Mouse (Mus musculus) intestine, postnatal 0 days (tissue): ENCODE data around the gene Zg16. TPM values are rescaled to one million over a fixed set of nuclear protein-coding genes. Genes with fewer than 3 reads are reported as not detected.
A peak's percentile ranks its signal among the peaks of the same experiment; 100 is the strongest.
"Not testable (repeated sequence)": the region's sequence is repeated elsewhere in the genome, so short reads cannot be mapped to it uniquely, and the experiment has no call there.

ENCODE experiments used
- ATAC-seq: fragments of 200-750 bp; cut with Nextera tagmentation; 2 replicates; pipeline ENCODE4 v1.8.0; 2017; ENCODE audit warnings: mild to moderate bottlenecking, moderate TSS enrichment, moderate library complexity
- H3K27ac ChIP-seq: fragments of 300-500 bp; sonication (generic); 2 replicates; pipeline ENCODE4 v1.5.1; 2014; ENCODE audit warnings: mild to moderate bottlenecking, low read depth, low read length, moderate library complexity
- H3K27me3 ChIP-seq: fragments of 300-500 bp; sonication (generic); replicated peaks from 2 replicates; pipeline ENCODE4 v1.6.1; 2014; ENCODE audit warnings: low read length, mixed read lengths; ENCODE audit not compliant: control insufficient read depth, insufficient read depth
- H3K36me3 ChIP-seq: fragments of 300-500 bp; sonication (generic); 2 replicates; pipeline ENCODE4 v1.6.1; 2014; ENCODE audit warnings: mild to moderate bottlenecking, moderate library complexity; ENCODE audit not compliant: control insufficient read depth, insufficient read depth
- H3K4me1 ChIP-seq: fragments of 300-500 bp; sonication (generic); replicated peaks from 2 replicates; pipeline ENCODE4 v1.6.1; 2014; ENCODE audit warnings: antibody characterized with exemption, low read length, mixed read lengths; ENCODE audit not compliant: control insufficient read depth, insufficient read depth
- H3K4me2 ChIP-seq: fragments of 300-500 bp; sonication (generic); replicated peaks from 2 replicates; pipeline ENCODE4 v1.6.1; 2014; ENCODE audit warnings: low read depth, mild to moderate bottlenecking, moderate library complexity
- H3K4me3 ChIP-seq: fragments of 300-500 bp; sonication (generic); 2 replicates; pipeline ENCODE4 v1.5.1; 2014; ENCODE audit warnings: low read depth, low read length
- H3K9ac ChIP-seq: fragments of 300-500 bp; sonication (generic); 2 replicates; pipeline ENCODE4 v1.6.1; 2014; ENCODE audit warnings: mild to moderate bottlenecking, low read depth, low read length
- H3K9me3 ChIP-seq: fragments of 300-500 bp; sonication (generic); 2 replicates; pipeline ENCODE4 v1.6.1; 2016; ENCODE audit warnings: mixed run types; ENCODE audit not compliant: control insufficient read depth
- CTCF ChIP-seq: sonication (generic); IDR thresholded peaks from 2 replicates; pipeline ENCODE4 v1.5.1; 2016; ENCODE audit warnings: low read depth, mild to moderate bottlenecking, control low read depth, antibody characterized with exemption, moderate library complexity
- WGBS: fragments of 180-500 bp; shearing (Covaris S2); extraction: QIAGEN DNeasy Blood & Tissue Kit; methylation state at CpG from one replicate; pipeline ENCODE4 v1.1.7; 2014; 5-methylcytosine and 5-hydroxymethylcytosine counted together
- polyA plus RNA-seq: library from polyadenylated mRNA; unstranded; fragments of >200 nt; fragmentation: Nextera tagmentation; extraction: Ambion mirVana; gene quantifications from 2 replicates; pipeline ENCODE4 v1.2.1, GENCODE M21; 2015

Gene Zg16
- polyA plus RNA-seq, 1 experiment from 2014 or later = 225 TPM

DNA sequence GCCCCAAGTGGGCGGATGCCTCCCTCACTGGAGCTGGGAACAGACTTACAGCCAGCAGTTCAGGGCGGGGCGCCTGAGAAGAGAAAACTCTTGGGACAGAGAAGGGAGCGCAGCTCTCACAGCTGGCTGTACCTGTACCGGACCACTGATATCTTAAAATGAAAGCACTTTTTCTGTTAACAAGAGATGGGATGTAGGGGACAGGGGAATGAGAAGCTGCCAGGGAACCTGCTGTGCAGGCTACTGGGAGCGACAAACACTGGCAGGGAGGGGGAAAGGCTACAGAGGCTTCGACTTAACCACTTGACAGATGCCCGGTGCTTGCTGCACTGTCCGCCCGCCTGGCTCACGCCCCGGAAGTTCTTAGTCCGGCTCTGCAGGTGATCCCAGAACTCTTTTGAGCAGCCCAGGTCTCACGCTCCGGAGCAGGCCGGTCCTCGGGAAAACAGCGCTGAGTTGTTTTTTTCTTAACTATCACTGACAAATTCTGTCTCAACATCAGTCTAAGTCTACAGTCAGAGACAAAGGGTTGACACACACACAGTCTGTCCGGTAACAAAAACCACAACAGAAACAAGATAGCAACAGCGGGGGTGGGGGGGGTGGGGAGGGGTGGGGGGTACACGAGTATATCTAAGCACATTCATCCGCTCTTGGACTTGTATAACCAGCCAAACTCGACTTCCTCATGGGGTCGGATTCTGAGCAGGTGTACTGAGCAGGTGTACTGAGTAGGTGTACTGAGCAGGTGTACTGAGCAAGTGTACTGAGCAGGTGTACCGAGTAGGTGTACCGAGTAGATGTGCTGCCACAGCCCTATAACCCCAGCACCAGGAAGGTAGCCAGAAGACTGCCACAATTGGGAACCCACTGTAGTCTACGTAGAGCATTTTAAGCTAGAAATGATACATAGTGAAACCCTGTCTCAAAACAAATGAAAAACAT lies 2.0 kb upstream of the Zg16 start:
- Histone ChIP-seq H3K36me3 (no peaks in the 10 kb centered on the region), H3K4me1 (no peaks in the 10 kb centered on the region), H3K27ac (no peak overlapping the region), H3K9ac (no peak overlapping the region), H3K9me3 (no peaks in the 10 kb centered on the region), H3K4me2 (peak overlapping the region; percentile 56), H3K4me3 (no peak overlapping the region), H3K27me3 (no peaks in the 10 kb centered on the region)
- WGBS = 19% methylated on average over 27 of the region's 27 CpGs
- TF ChIP-seq CTCF = no peak
- no peak for ATAC-seq

DNA sequence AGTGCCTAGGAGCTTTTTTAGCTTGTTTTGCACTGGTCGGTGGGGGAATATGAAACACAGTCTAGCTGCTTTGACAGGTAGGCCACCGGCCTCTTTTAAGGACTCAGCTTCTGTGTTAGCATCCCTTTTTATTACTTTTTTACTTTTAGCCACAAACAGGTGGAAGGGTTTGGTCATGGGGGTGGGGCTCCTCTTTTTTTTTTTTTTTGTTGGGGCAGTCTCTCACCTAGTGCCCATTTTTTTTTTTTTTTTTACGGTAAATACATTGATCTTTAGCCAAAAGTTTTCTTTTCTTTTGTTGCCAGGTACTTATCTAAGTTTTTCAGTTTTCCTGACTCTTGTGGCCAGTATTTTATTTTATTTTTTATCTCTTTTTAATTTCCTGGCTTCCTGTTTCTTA lies 955 bp upstream of the Zg16 start:
- no peak overlapping the region for H3K9ac ChIP-seq
- H3K27ac ChIP-seq = no peak overlapping the region
- no peaks in the 10 kb centered on the region for H3K36me3 ChIP-seq
- H3K27me3 ChIP-seq = no peaks in the 10 kb centered on the region
- TF ChIP-seq CTCF = no peak
- no peaks in the 10 kb centered on the region for H3K4me1 ChIP-seq
- ATAC-seq = no peak
- no peak overlapping the region for H3K4me3 ChIP-seq
- WGBS = 84% methylated on average over 3 of the region's 3 CpGs
- no peak overlapping the region for H3K4me2 ChIP-seq
- H3K9me3 ChIP-seq = no peaks in the 10 kb centered on the region

DNA sequence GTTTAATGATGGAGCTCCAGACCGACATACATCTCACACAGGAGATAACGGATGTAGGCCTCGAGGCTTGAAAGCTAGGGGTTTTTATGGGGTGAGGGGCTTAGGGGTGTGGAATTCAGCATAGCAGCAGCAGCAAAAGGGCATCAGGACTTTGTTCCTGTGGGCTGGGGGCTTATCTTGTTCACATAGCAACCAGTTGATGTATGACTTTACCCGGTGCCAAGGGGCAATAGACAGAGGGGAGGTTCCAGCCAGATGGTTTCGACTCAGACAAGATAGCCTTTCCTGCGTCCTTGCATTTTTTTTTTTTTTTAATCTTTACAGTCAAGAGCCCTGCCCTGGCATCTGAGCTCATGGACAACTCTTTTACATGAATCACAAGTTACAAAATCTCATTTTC lies 1.4 kb downstream of the Zg16 start:
- not testable (repeated sequence) for H3K9ac ChIP-seq, ATAC-seq, H3K4me3 ChIP-seq, H3K36me3 ChIP-seq, H3K4me2 ChIP-seq, H3K27ac ChIP-seq, H3K9me3 ChIP-seq, H3K4me1 ChIP-seq, H3K27me3 ChIP-seq
- 34% methylated on average over 6 of the region's 6 CpGs for WGBS

DNA sequence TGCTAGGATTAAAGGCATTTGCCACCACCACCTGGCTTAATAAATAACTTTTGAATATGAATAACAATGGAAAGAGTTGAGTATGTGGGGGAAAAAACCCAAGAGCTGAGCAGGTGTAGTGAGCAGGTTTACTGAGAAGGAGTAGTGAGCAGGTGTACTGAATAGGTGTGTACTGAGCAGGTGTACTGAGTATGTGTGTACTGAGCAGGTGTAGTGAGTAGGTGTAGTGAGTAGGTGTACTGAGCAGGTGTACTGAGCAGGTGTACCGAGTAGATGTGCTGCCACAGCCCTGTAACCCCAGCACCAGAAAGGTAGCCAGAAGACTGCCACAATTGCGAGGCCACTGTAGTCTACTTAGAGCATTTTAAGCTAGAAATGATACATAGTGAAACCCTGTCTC lies 2.3 kb downstream of the Zg16 start:
- Histone ChIP-seq H3K4me2 (no peak overlapping the region), H3K9ac (no peak overlapping the region), H3K9me3 (no peaks in the 10 kb centered on the region), H3K4me3 (no peak overlapping the region), H3K36me3 (no peaks in the 10 kb centered on the region), H3K27ac (no peak overlapping the region), H3K4me1 (no peaks in the 10 kb centered on the region), H3K27me3 (no peaks in the 10 kb centered on the region)
- no peak for TF ChIP-seq CTCF
- ATAC-seq = 0 out of 2 replicates have a peak, but pooled peaks have one; percentile 41
- 70% methylated on average over 2 of the region's 2 CpGs for WGBS

DNA sequence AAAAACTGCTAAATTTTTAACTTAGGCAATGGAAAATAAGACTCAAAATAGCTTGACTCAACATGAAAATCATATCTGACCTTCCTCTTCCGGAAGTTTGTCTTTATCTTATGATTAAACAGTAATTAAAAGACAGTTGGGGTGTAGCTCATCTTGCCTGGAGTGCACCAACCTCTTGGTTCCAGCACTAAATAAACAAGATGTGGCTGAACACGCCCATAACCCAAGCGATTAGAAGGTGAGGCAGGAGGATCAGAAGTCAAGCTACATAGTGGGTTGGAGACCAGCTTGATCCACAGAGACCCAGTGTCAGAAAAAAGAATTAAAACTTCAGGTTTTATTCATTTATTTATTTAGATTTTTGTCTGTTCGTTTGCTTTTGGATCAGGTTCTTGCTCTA lies 3.4 kb downstream of the Zg16 start:
- ATAC-seq = no peak
- Histone ChIP-seq H3K36me3 (no peaks in the 10 kb centered on the region), H3K9ac (no peak overlapping the region), H3K4me2 (no peak overlapping the region), H3K27ac (no peak overlapping the region), H3K27me3 (no peaks in the 10 kb centered on the region), H3K9me3 (no peaks in the 10 kb centered on the region), H3K4me3 (no peak overlapping the region), H3K4me1 (no peaks in the 10 kb centered on the region)
- WGBS = 55% methylated on average over 4 of the region's 4 CpGs
- no peak for TF ChIP-seq CTCF

DNA sequence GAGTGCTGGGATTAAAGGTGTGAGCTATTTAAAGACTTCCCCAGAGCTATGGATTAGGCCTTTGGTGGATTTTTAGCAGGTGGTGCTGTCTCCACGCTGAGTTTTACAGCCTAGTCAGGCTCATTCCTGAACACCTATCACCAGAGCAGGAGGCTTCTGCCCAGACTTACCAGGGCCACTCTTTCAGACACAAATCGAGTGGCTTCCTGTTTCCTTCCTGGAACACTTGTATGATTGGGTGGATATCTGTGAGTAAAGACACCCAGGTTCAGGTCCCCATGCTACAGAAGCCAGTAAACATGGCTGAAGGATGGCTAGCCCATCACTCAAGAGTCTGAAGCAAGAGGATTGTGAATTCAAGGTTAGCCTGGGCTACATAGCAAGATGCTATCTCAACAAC lies 4.1 kb downstream of the Zg16 start:
- no peak for TF ChIP-seq CTCF
- H3K27ac ChIP-seq = no peak overlapping the region
- no peaks in the 10 kb centered on the region for H3K4me1 ChIP-seq
- no peak overlapping the region for H3K4me3 ChIP-seq
- no peaks in the 10 kb centered on the region for H3K36me3 ChIP-seq
- no peak overlapping the region for H3K9ac ChIP-seq
- 51% methylated on average over 2 of the region's 2 CpGs for WGBS
- H3K9me3 ChIP-seq = no peaks in the 10 kb centered on the region
- no peak for ATAC-seq
- no peak overlapping the region for H3K4me2 ChIP-seq
- H3K27me3 ChIP-seq = no peaks in the 10 kb centered on the region
